Mouse (Mus musculus) common myeloid progenitor, adult 5-6 weeks (primary cell): ENCODE measurements around the gene Sri. TPM values are rescaled to one million over a fixed set of nuclear protein-coding genes. Genes with fewer than 3 reads are reported as not detected.

ENCODE experiments used
- ATAC-seq: replicated peaks from 2 replicates; pipeline ENCODE4 v1.8.0; 2016; ENCODE audit warnings: low read depth, mild to moderate bottlenecking, moderate TSS enrichment, inconsistent platforms; ENCODE audit not compliant: poor library complexity, severe bottlenecking
- total RNA-seq: library from RNA; stranded (forward); fragments of 200-1000, 187-1606 nt; gene quantifications from 2 replicates; pipeline ENCODE4 v1.2.3, GENCODE M21; 2017

Gene Sri
- total RNA-seq, 1 experiment from 2014 or later: 114 TPM

DNA sequence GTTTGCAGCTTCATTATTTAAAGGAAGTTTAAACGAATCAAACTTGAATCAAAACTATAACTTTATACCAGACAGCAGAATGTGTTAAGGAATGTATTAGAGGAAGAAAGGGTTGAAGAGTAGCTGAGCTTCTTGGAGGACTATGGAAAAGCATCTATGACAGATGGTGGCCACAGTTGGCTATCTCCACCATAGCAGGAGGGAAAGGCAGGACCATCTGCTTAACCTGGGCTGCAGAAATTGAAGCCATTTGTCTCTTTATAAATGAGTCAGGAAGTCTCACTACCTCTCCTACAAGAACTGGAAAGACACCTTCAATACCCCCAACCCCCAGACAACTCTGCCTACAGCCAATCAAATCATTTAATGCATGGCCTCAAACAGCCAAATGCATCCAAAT, 49.8 kb downstream of the Sri start:
- ATAC-seq: no peak

DNA sequence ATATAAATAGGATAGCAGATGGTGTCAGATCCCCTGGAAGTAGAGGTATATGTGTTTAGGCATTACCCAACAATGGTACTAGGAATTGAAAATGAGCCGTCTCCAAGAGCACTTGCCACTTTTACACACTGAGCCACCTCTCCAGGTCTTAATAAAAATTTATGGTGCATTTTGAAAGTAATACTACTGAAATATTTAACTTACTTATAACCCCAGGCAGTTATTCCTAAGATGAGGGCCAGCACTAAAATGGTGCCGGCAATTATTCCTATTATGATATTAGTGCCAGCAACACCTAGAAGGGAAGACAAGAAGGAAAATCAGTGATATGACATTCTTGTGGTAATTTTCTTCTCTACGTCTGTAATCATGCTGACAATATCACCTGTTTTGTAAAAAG, 65.8 kb downstream of the Sri start:
- ATAC-seq: no peak

DNA sequence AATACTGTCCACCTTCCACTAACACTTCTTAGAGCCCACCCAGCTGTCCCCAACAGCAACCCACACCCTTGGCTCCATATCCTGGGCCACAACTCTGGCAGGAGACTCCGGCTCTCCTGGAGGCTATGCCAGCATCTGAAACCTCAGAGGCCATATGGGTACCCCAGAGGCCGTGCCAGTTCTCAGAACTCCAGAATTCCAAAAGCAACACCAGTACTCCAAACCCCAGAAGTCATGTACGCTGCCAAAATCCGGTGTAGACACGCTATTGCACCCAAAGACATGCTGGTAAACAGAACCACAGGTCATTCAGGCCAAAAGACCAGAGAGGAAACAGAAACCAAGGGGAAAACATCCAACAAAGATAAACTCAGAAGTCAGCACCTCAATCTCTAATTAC, 66.4 kb downstream of the Sri start:
- ATAC-seq: no peak

DNA sequence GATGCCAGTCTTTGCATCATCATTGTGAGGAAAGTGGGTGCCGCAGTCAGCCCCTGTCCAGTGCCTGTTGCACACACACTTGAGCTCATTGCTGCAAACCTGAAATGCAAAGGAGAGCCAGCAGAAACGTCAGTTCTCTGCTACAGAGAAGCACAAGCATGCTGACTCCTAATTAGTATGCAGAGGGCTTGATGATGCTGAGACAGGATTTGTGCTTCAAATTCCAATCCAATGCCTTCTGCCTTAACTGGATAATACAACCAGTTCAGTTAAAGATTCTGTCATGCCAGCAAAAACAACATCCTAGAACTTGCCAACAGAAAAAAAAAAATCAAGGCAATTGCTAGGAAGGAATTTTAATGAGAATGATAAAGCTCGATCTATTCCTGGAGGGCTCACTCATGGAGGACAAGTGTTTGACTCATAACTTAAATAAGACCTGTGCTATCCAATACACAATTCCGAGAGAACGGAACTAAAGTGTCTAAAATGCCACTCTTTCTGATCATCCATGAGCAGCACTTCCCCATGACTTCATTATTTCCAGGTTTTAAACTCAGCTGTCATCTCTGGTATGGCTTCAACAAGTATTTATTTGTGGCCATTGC, 70.8 kb downstream of the Sri start:
- ATAC-seq: no peak

Other genes starting within 250 kb of the Sri start
- gene Steap4, start 85.6 kb upstream of the Sri start, total RNA-seq: not detected in 2 replicates